In the genomic region with DNA sequence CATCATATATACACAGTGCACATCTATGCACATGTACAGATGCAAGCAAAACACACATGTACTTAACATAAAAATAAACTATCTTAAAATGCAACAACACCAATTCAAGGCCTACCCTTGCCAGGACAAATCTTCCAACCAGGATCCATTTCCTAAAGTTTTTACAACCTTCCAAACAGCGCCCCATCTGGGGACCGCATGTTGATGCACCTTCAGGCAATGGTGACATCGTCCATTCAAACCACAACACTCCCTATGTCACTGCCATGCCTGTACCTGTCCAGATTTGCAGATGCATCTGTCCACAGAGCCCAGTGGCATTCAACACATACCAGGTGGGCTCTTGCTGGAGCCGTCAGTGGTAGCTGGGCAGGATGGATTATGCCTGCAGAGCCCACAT, we compare ENCODE assay signal across 21 mouse cellular contexts. TPM values are rescaled to one million over a fixed set of nuclear protein-coding genes. Genes with fewer than 3 reads are reported as not detected.
DNase-seq lines count a peak whose midpoint lies in the region; TF ChIP-seq lines count a peak whose summit lies in the region.
"Had no signal": no experiment of that assay in that cellular context is flagged by ENCODE, and none has a peak within 500 bp of the region (broad histone marks: within the 10 kb centered on the region; RNA-seq: fewer than 3 reads in every experiment).

No protein-coding gene starts in this region.

- TF ChIP-seq POLR2A in ES-Bruce4 (IDR thresholded peaks at IDR 0.05; ENCODE audit: insufficient read depth, low read length): no peak

- no peak overlapping the region for H3K4me3 ChIP-seq in layer of hippocampus, adult 2 months
- H3K4me3 ChIP-seq in ES-Bruce4 (ENCODE audit: low read depth, low read length): no peak overlapping the region
- H3K4me3 ChIP-seq: embryonic facial prominence, embryonic 10.5 days; forebrain, embryonic 10.5 days; forebrain, embryonic 15.5 days; hindbrain, embryonic 12.5 days had no signal

- H3K9me3 ChIP-seq in ES-Bruce4 (replicated peaks; ENCODE audit: control insufficient read depth, insufficient read depth, low read length, poor library complexity, severe bottlenecking): 0 out of 2 replicates have a peak, but pooled peaks cover 2% of the 10 kb centered on the region
- H3K9me3 ChIP-seq: forebrain, embryonic 15.5 days had no signal

- no peak for DNase-seq in layer of hippocampus, adult 2 months (ENCODE audit: low spot score in 2 of 2)
- DNase-seq in layer of hippocampus, postnatal 10 days (ENCODE audit: low spot score in 2 of 2): no peak
- DNase-seq in ZHBTc4 (ENCODE audit: low read depth, low spot score): peak; percentile 65
- no peak for DNase-seq in embryo, embryonic 10.5 days (ENCODE audit: low spot score)
- DNase-seq in urinary bladder, adult 2 months (ENCODE audit: low spot score): no peak
- DNase-seq: adrenal gland, postnatal 14 days; cerebellum, adult 11-12 months; cerebellum, adult 9-11 months; cerebellum, postnatal 36 days; gastrocnemius, postnatal 10 days; heart, postnatal 10 days; heart, postnatal 4 days had no signal

- H3K36me3 ChIP-seq in ES-Bruce4 (ENCODE audit: control insufficient read depth, insufficient read depth, low read length, poor library complexity, severe bottlenecking): no peaks in the 10 kb centered on the region
- H3K36me3 ChIP-seq: embryonic facial prominence, embryonic 10.5 days; forebrain, embryonic 10.5 days; forebrain, embryonic 15.5 days; hindbrain, embryonic 12.5 days had no signal

- no peak for TF ChIP-seq EP300 in ES-Bruce4 (IDR thresholded peaks at IDR 0.05; ENCODE audit: insufficient read depth, low read depth, low read length)

- no peaks in the 10 kb centered on the region for H3K4me1 ChIP-seq in ES-Bruce4 (ENCODE audit: control insufficient read depth, insufficient read depth, low read length)
- H3K4me1 ChIP-seq: forebrain, embryonic 10.5 days; hindbrain, embryonic 12.5 days had no signal

- peak; percentile 18; the same call in 1 of the 2 replicates for TF ChIP-seq CTCF in layer of hippocampus, adult 2 months (conservative IDR thresholded peaks at IDR 0.05)
- peak; percentile 30 for TF ChIP-seq CTCF in ES-Bruce4 (IDR thresholded peaks at IDR 0.05; ENCODE audit: low read depth, low read length)

- H3K27me3 ChIP-seq in ES-Bruce4 (ENCODE audit: control insufficient read depth, insufficient read depth, low read length, poor library complexity, severe bottlenecking): no peaks in the 10 kb centered on the region
- H3K27me3 ChIP-seq: forebrain, embryonic 15.5 days; hindbrain, embryonic 12.5 days had no signal

- no peak overlapping the region for H3K27ac ChIP-seq in layer of hippocampus, adult 2 months
- H3K27ac ChIP-seq in ES-Bruce4 (ENCODE audit: insufficient read depth, low read length): no peak overlapping the region
- H3K27ac ChIP-seq: embryonic facial prominence, embryonic 10.5 days; forebrain, embryonic 10.5 days; forebrain, embryonic 15.5 days; hindbrain, embryonic 12.5 days had no signal

- no peak overlapping the region for H3K9ac ChIP-seq in ES-Bruce4 (ENCODE audit: low read depth, poor library complexity, severe bottlenecking)
- H3K9ac ChIP-seq: forebrain, embryonic 15.5 days; hindbrain, embryonic 12.5 days had no signal

RNA-seq across cellular contexts. Expression of a gene that starts 12.9 kb away (rescaled TPM):
- total RNA-seq in layer of hippocampus, adult 2 months (2021): 10 to 100 TPM; 20.7 to 20.9 TPM
- 10 to 100 TPM; 16.1 to 17.4 TPM for total RNA-seq in layer of hippocampus, postnatal 10 days (2021)
- polyA plus RNA-seq in ES-Bruce4 (2011; ENCODE audit: insufficient read depth, insufficient read length, low read depth, missing spikeins): 3.2 and 3.4 TPM in 2 replicates
- polyA plus RNA-seq in urinary bladder, adult 2 months (2012; rRNA removed): 7.9 and 9.8 TPM in 2 replicates

RNA-seq across cellular contexts. Expression of a gene that starts 12.9 kb away (rescaled TPM):
- total RNA-seq in layer of hippocampus, adult 2 months (2021): 10 to 100 TPM; 56.9 to 69.9 TPM
- 10 to 100 TPM; 46.0 to 57.8 TPM for total RNA-seq in layer of hippocampus, postnatal 10 days (2021)
- 54.7 and 64.7 TPM in 2 replicates for polyA plus RNA-seq in ES-Bruce4 (2011; ENCODE audit: insufficient read depth, insufficient read length, low read depth, missing spikeins)
- 14.9 and 19.4 TPM in 2 replicates for polyA plus RNA-seq in urinary bladder, adult 2 months (2012; rRNA removed)

RNA-seq across cellular contexts. Expression of a gene that starts 13.1 kb away (rescaled TPM):
- 10 to 100 TPM; 29.4 to 34.4 TPM for total RNA-seq in layer of hippocampus, adult 2 months (2021)
- total RNA-seq in layer of hippocampus, postnatal 10 days (2021): 10 to 100 TPM; 28.0 to 28.3 TPM
- 58.3 and 67.8 TPM in 2 replicates for polyA plus RNA-seq in ES-Bruce4 (2011; ENCODE audit: insufficient read depth, insufficient read length, low read depth, missing spikeins)
- 30.3 and 39.7 TPM in 2 replicates for polyA plus RNA-seq in urinary bladder, adult 2 months (2012; rRNA removed)

RNA-seq across cellular contexts. Expression of a gene that starts 36.4 kb away (rescaled TPM):
- total RNA-seq in layer of hippocampus, adult 2 months (2021): 10 to 100 TPM; 90.5 to 96.3 TPM
- 100 to 1,000 TPM; 113 to 115 TPM for total RNA-seq in layer of hippocampus, postnatal 10 days (2021)
- 72.7 and 87.5 TPM in 2 replicates for polyA plus RNA-seq in ES-Bruce4 (2011; ENCODE audit: insufficient read depth, insufficient read length, low read depth, missing spikeins)
- polyA plus RNA-seq in urinary bladder, adult 2 months (2012; rRNA removed): 22.3 and 22.4 TPM in 2 replicates

RNA-seq across cellular contexts. Expression of a gene that starts 38.3 kb away (rescaled TPM):
- 10 to 100 TPM; 37.9 to 39.8 TPM for total RNA-seq in layer of hippocampus, adult 2 months (2021)
- 10 to 100 TPM; 45.5 to 46.8 TPM for total RNA-seq in layer of hippocampus, postnatal 10 days (2021)
- 0.70 and 0.78 TPM in 2 replicates for polyA plus RNA-seq in ES-Bruce4 (2011; ENCODE audit: insufficient read depth, insufficient read length, low read depth, missing spikeins)
- polyA plus RNA-seq in urinary bladder, adult 2 months (2012; rRNA removed): 3.4 and 16.5 TPM in 2 replicates
- total RNA-seq: adrenal gland, adult 18-20 months; adrenal gland, postnatal 14 days; heart, adult 8-10 months had no signal
- polyA plus RNA-seq: activated CD4-positive, CD25-positive, alpha-beta regulatory T cell, adult 4 months; inflammation-experienced regulatory T-cells, adult 6 months had no signal
